Mouse (Mus musculus) megakaryocyte, embryonic 14.5 days (primary cell): ENCODE measurements around the gene Zbed6. TPM values are rescaled to one million over a fixed set of nuclear protein-coding genes. Genes with fewer than 3 reads are reported as not detected.

Experiments
- H3K27me3 ChIP-seq: replicated peaks from 2 replicates; pipeline ENCODE3; 2012; ENCODE audit warnings: inconsistent platforms
- H3K36me3 ChIP-seq: replicated peaks from 2 replicates; pipeline ENCODE3; 2012; ENCODE audit warnings: low read length, inconsistent platforms, mixed read lengths
- H3K4me1 ChIP-seq: 2 replicates; pipeline ENCODE4 v1.6.1; 2012; ENCODE audit warnings: inconsistent platforms
- H3K4me3 ChIP-seq: replicated peaks from 2 replicates; pipeline ENCODE3; 2012; ENCODE audit warnings: moderate library complexity, mild to moderate bottlenecking, inconsistent platforms
- H3K9me3 ChIP-seq: 2 replicates; pipeline ENCODE4 v1.6.1; 2012; ENCODE audit warnings: inconsistent platforms
- FLI1 ChIP-seq: IDR thresholded peaks from 2 replicates; pipeline ENCODE4 v1.6.1; 2012; ENCODE audit warnings: low read length, inconsistent platforms, mixed read lengths
- GATA1 ChIP-seq: IDR thresholded peaks from 3 replicates; pipeline ENCODE4 v1.6.1; 2012; ENCODE audit warnings: mixed read lengths, low read length, inconsistent platforms, borderline replicate concordance
- polyA plus RNA-seq: library from polyadenylated mRNA; stranded (reverse); fragments of >175 nt; gene quantifications from 2 replicates; pipeline ENCODE4 v1.2.3, GENCODE M21; 2012; ENCODE audit warnings: low replicate concordance; ENCODE audit not compliant: insufficient read depth

Zbed6 gene
- polyA plus RNA-seq, 1 experiment: not detected

DNA sequence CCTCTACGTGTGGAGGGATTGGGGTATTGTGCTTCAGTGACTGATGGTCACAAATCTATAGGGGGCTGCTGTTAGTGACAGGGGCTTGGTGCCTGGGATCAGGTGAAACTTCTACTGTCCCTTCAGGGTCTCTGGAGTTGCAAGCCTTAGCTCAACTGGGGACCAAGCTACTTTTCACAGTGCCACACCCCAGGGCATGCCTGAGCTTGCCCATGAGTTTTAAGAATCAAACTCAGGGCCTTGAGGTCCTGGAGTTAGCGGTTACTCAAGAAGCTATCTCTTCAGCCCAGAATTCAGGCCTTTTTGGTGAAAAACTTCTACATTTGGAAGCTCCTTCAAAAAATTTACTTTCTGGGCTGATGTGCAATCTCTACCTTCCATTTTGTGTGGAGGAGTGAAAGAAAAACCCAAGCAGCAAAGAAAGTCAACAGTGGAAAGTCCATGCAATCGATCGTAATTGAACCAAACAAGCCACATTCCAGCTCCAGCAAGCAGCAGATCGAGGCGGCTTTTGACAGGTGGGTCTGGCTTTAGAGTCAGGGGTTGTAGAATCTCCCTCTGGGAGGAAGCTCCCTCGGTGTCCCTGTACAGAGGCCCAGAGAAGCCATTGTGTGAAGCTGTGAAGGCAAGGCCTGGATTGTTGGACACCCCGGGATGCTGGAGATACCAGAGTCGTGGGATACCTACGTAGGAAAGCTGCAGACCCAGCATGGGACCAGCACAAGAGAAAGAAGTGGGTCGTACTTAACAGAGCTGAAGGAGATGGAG lies 3.7 kb upstream of the Zbed6 start:
- peaks cover 25% of the 10 kb centered on the region for H3K4me1 ChIP-seq
- H3K27me3 ChIP-seq: no peaks in the 10 kb centered on the region
- H3K36me3 ChIP-seq: peaks cover 6% of the 10 kb centered on the region
- TF ChIP-seq FLI1: no peak
- TF ChIP-seq GATA1: no peak
- no peaks in the 10 kb centered on the region for H3K9me3 ChIP-seq
- no peak overlapping the region for H3K4me3 ChIP-seq

GRCm38 (mm10) chr1:133663427-133663826 lies 2.7 kb upstream of the Zbed6 start:
- Histone ChIP-seq H3K4me3 (no peak overlapping the region), H3K9me3 (no peaks in the 10 kb centered on the region), H3K4me1 (peaks cover 34% of the 10 kb centered on the region), H3K36me3 (peaks cover 16% of the 10 kb centered on the region), H3K27me3 (no peaks in the 10 kb centered on the region)
- no peak for TF ChIP-seq FLI1
- TF ChIP-seq GATA1: no peak

DNA sequence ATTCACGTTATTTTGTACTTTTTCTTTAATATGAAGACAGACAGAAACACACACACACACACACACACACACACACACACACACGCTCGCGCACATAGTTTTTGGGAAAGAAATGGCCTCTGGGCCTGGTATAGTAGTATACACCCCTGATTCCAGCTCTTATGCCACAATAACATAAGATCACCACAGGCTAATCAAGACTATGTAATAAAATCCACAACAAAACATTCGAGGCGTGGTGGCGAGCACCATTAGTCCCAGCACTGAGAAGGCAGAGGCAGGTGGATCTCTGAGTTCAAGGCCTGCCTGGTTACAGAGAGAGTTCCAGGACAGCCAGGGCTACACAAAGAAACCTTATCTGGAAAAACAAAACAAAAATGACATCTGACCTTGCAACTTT lies 2.3 kb upstream of the Zbed6 start:
- Histone ChIP-seq H3K4me3 (no peak overlapping the region), H3K9me3 (no peaks in the 10 kb centered on the region), H3K4me1 (peaks cover 39% of the 10 kb centered on the region), H3K27me3 (no peaks in the 10 kb centered on the region), H3K36me3 (peaks cover 20% of the 10 kb centered on the region)
- TF ChIP-seq FLI1 (no peak), GATA1 (no peak)

DNA sequence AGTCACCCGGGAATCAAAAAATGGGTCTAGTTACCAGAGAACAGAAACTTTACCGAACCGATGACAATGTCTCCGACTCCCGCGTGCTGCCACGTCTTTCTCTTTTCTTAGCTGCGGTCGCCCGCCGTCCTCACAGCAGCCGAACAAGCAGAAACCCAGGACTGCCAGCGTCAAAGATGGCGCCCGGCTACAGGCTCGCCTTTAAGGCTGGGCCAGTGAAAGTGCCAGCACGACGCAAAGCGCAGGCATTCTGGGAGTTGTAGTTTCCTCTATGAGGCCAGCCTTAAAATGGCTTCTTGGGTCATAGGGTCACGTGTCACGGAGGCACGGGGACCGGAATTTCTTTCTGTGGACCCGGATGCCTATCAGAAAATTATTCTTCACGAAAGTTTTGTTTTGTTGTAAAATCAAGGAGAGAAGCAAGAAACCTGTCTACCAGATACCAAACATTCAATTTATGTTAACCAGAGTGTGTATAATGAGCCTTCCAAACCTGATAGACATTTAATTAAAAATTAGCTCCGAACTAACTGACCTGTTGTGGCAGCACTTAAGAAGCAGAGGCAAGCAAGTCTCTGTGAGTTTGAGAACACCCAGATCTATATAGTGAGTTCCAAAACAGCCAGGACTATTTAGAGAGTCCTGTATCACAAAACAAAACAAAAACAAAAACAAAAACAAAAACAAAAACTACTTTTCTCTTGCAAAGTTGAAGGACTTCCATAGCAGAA lies 683 bp upstream of the Zbed6 start, which contains the start of gene Gm38394:
Gene Gm38394 (minus strand): TSS at position 116 of the 731 bp plus-strand sequence.
- Histone ChIP-seq H3K27me3 (no peaks in the 10 kb centered on the region), H3K4me3 (peak within 1 kb of the TSS; percentile 94), H3K9me3 (no peaks in the 10 kb centered on the region), H3K4me1 (peaks cover 55% of the 10 kb centered on the region), H3K36me3 (peaks cover 36% of the 10 kb centered on the region)
- TF ChIP-seq GATA1: no peak
- TF ChIP-seq FLI1: no peak

DNA sequence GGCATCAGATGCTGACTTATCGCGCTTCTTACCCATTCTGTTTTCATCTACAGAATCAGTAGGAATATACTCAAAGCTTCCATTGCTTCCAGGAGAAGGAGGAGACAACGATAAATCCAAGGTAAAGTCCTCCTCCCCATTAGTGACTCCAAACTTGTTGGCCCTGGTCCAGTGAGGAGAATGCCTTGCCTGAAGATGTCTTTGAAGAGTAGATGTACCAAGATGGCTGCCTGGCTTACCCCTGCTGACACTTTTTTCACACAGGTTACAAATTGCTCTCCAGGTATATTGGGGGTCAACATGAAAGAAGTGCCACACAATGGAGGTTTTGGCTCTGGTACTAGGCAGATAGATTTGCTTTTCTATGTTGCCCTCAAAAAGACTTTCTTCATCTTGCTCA lies 1.8 kb downstream of the Zbed6 start:
- peaks cover 64% of the 10 kb centered on the region for H3K4me1 ChIP-seq
- peaks cover 48% of the 10 kb centered on the region for H3K36me3 ChIP-seq
- no peaks in the 10 kb centered on the region for H3K9me3 ChIP-seq
- H3K27me3 ChIP-seq: no peaks in the 10 kb centered on the region
- TF ChIP-seq FLI1: no peak
- TF ChIP-seq GATA1: no peak
- no peak overlapping the region for H3K4me3 ChIP-seq

DNA sequence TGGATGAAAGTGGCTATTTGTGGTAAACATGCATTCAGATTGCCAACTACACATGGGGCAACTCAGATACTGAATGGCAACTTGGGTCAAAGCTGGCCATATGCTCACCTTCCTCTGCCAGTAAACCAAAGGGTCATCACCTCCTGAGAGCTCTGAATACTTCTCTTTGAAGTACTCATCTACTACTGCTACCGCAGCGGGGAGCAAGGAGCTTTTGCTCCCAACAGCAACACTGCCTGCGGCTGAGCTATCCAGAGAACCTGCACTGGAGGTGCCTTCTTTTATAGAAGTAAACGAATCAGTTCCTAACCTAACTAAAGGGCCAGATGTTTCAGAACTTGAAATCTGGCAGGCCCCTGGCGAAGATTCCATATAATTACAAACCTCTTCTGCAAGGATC lies 3.9 kb downstream of the Zbed6 start:
- no peak overlapping the region for H3K4me3 ChIP-seq
- no peaks in the 10 kb centered on the region for H3K9me3 ChIP-seq
- H3K4me1 ChIP-seq: peaks cover 68% of the 10 kb centered on the region
- H3K27me3 ChIP-seq: no peaks in the 10 kb centered on the region
- no peak for TF ChIP-seq FLI1
- no peak for TF ChIP-seq GATA1
- H3K36me3 ChIP-seq: peaks cover 66% of the 10 kb centered on the region

GRCm38 (mm10) chr1:133653033-133653432 lies 7.7 kb downstream of the Zbed6 start:
- Histone ChIP-seq H3K4me1 (peaks cover 59% of the 10 kb centered on the region), H3K9me3 (no peaks in the 10 kb centered on the region), H3K27me3 (no peaks in the 10 kb centered on the region), H3K4me3 (no peak overlapping the region), H3K36me3 (peaks cover 73% of the 10 kb centered on the region)
- no peak for TF ChIP-seq GATA1
- no peak for TF ChIP-seq FLI1

- Histone ChIP-seq H3K4me3 (no peak overlapping the region), H3K36me3 (peaks cover 80% of the 10 kb centered on the region), H3K4me1 (peaks cover 39% of the 10 kb centered on the region), H3K9me3 (no peaks in the 10 kb centered on the region), H3K27me3 (no peaks in the 10 kb centered on the region)
- TF ChIP-seq GATA1 (no peak), FLI1 (no peak)
Measured at GRCm38 (mm10) chr1:133650288-133651055, 10.2 kb downstream of the Zbed6 start.

DNA sequence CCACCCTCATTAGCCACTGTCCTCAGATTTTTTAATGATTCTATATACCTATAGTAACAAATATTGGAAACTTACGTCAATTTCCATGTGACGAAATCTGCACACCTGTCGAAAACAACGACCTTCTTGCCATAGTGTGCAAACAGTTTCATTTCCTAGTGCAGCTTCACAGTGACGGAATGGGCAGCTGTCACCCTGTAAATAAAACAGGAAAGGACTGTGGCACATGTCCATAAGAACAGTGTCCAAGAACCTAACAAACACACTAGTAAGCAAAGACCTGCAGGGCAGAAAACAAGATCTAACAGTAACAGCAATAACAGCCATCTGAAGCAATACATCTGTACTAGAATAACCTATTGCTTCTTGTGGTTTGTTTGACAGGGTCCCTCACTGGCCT lies 15.0 kb downstream of the Zbed6 start:
- no peak for TF ChIP-seq GATA1
- no peak for TF ChIP-seq FLI1
- H3K4me1 ChIP-seq: peaks cover 14% of the 10 kb centered on the region; the same call in 1 of the 2 replicates
- H3K36me3 ChIP-seq: peaks cover 92% of the 10 kb centered on the region
- no peaks in the 10 kb centered on the region for H3K27me3 ChIP-seq
- no peak overlapping the region for H3K4me3 ChIP-seq
- H3K9me3 ChIP-seq: no peaks in the 10 kb centered on the region

GRCm38 (mm10) chr1:133641163-133641562 lies 19.5 kb downstream of the Zbed6 start:
- Histone ChIP-seq H3K4me1 (0 out of 2 replicates have a peak, but pooled peaks cover 3% of the 10 kb centered on the region), H3K36me3 (peaks cover 99% of the 10 kb centered on the region), H3K9me3 (no peaks in the 10 kb centered on the region), H3K27me3 (no peaks in the 10 kb centered on the region), H3K4me3 (no peak overlapping the region)
- TF ChIP-seq FLI1 (no peak), GATA1 (no peak)
